Mouse (Mus musculus) lung, postnatal 4 days (tissue): ENCODE measurements around the gene Max.

Experiments used
- DNase-seq, 2 experiments: peaks; one replicate each; pipeline ENCODE4 v3.0.0; 2021

Gene Max

DNA sequence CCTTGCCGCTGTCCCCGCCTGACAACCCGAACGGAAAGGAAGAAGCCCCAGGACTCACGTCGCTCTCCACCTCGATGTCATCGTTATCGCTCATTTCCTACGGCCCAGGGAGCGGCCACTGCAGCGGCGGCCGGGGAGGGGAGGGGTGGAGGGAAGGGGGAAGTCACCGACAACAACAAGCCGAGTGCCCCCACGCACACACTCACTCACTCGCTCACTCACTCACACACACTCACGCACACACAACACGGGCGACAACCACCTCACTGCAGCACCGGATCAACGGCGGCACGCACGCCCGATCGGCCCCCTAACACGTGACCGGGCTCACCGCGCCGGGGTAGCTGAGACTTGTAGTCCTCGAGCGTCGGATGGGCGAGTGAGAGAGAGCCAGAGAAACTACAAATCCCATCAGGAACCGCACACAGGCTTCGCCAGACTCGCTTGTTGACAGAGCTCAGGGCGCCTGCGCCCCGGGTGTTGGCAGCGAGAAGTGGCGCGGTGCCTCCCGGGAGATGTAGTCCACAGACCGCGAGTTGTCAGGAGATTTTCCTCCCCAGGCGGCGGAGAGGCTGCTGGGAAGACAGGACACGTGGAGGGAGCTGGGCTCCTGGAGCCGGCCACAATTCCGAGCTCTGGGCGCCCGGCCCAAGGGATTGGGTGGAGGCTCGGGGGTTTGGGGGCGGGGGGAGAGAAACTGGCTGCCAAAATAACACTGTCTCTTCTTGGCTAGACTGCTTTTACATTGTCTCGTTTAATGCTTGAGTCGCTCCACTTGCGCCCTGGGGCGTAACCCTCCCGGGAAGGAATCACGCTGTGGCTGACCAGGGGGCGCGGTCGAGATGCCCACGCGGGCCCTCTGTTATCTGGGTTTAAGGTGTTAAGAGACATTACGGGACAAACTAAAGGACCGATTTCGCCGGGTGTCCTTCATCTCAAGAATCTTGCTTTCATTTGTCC lies at the start of gene Max:
Gene Max, minus strand, starts transcription at position 270 of the 960 bp plus-strand sequence.
- DNase-seq, result peak; percentile 99 to 100

DNA sequence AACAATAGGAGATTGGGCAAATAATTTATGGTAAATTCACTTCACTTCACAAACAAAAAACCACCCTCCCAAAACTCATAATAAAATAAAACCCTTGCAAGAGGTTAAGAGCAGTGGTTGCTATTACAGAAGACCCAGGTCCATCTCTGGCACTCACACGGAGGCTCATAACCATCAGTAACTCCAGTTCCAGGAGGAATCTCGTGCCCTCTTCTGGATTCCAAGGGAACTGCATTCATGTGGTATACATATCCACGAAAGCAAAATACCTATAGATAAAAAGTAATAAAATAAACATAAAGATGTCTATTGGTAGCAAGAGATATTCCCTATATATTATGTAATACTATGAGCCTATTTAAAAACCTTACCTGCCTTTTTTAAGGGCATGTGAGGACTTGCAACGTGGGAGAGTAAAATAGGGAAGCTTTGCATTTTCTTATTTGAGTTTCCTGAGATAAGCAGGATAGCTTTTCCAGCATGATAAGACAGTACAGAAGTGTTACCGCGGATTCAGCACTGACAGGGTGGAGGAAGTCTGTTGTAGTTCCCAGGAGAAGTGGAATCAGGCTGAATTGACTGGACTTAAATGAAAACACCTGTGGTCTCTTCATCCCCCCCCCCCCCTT lies 49.2 kb upstream of the Max start:
- peak in 1 of 2 experiments; percentile 22 for DNase-seq

- no peak for DNase-seq
These were observed 47.4 kb upstream of the Max start for GRCm38 (mm10) chr12:77009202-77010030.

DNA sequence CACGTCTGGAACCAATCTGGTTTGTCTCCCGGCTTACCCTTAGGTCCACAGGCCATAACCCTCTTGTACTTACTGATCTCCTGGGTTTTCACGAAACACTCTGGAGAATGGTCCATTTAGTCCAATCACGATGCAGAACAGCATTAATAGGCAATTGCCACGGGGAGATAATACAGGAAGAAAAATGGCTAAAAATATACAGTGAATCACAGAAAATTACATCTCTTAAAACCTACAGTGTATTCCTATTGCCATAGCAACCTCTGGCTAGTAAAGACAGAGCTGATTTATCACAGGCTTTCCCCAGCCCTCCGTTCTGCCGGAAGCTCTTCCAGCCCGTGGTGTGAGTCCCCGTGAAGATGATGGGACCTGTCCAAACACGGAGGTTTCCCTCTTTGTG lies 42.9 kb upstream of the Max start:
- no peak for DNase-seq

DNA sequence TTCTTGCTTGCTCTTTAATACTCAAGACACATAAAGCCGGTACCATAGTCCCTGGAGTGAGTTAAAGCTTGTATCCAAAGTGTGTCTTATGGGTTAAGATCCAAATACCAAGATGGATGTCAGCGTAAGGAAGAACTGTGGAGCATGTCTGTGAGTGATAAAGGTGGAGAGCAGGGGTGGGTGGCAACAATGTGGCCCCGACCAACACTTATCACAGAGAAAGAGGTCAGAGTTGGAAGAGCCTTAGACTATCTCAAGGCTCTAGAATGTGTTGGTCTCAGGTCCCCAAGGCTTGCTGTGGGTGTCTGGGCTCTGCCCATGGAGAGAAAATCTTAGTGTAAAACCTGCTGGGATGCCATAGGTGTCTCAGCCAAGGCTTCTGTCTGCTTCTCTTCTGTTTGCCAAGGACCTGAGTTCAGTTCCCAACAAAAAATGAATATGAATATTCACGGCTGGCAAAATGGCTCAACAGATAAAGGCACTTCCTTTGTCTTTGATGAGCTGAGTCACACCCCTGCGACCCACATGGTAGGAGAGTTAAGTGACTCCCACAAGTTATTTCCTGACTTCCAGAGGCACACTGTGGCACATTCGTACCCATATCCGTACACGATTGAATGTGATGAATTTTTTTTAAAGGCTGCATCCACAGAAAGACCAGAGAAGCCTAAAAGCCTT lies 40.7 kb upstream of the Max start:
- DNase-seq, result no peak

DNA sequence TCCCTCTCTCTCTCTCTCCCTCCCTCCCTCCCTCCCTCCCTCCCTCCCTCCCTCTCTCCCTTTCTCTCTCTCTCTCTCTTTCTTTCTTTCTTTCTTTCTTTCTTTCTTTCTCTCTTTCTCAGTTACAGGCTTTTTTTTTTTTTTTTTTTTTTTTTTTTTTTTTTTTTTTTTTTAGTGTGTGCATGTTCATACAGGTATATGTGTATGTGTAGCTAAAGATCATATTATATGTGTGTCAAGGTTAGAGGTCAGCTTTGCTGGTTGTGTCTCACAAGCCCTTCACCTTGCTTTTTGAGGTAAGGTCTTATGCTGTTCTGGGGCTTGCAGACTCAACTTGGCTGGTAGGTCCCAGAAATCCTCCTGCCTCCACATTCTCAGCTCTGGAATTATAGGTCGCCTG lies 39.3 kb upstream of the Max start:
- no peak for DNase-seq

- peak; percentile 74 to 78 for DNase-seq
These were observed 38.8 kb upstream of the Max start for GRCm38 (mm10) chr12:77000705-77001284.

DNA sequence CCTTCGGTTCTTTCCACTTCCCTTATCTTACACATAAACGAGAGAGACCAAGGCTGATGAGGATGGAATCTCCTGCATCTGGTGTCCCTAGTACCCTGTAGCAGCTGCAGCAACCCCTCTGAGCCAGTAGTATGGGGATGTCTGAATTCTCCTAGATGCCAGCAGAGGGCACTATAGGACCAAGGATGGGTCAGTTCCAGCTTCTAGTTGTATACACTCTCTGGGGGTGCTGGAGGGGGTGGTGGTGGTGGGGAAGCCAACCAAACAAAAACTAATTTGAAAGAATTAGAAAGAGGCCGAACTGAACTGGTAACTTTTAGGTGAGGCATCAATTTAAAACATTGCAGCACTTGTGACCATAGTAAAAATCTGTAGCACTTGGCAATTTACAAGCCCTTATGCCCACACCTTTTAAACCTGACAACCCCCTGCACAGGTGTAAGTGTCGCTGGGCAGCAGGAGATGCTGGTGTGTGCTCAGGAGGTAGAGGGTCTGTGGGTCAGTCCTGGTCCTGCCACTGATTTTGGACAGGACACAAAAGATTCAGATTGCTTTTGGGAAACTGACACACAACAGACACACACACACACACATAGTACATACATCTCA lies 38.2 kb upstream of the Max start:
- DNase-seq, result peak; percentile 45 to 76

DNA sequence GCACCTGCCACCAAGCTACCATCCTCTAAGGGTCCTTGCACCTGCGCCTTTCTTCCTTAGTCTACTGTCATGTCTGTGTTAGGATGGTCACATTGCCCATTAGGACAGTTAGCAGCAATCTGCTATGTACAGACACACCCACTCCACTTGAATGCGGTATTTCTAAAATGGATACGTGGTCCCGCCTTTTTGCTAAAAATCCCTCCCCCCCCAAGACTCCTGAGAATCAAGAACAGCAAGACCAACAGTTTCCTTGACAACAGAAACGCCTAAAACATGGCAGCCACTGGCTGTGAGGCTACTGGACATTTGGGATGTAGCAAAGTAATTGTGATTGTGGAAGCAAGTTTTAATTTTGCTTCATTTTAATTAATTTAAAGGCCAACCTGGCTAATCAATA lies 32.8 kb upstream of the Max start:
- no peak for DNase-seq

GRCm38 (mm10) chr12:76992891-76993529 lies 31.0 kb upstream of the Max start:
- no peak for DNase-seq

GRCm38 (mm10) chr12:76982818-76983471 lies 20.9 kb upstream of the Max start:
- DNase-seq, result no peak

DNA sequence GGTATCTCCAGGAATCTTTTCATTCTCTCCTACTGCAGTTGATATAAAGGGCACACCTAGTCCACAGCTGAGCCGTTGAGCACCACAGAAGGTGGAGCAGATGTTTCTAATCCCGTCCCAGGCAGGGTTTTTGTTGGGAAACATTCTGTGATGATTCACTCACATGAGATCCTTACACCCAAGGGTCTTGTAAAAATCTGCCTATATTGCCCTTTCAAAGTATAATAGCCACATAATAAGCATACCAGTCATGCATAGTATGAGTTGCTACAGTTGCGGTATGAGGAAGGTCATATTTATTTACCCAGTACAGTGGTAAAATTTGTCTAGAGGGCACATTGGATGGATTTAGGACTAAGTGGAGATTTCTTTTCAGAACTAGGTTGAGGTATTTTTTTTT lies 17.5 kb upstream of the Max start:
- no peak for DNase-seq

- DNase-seq, result no peak
These were observed 10.7 kb upstream of the Max start for GRCm38 (mm10) chr12:76972669-76973068.

DNA sequence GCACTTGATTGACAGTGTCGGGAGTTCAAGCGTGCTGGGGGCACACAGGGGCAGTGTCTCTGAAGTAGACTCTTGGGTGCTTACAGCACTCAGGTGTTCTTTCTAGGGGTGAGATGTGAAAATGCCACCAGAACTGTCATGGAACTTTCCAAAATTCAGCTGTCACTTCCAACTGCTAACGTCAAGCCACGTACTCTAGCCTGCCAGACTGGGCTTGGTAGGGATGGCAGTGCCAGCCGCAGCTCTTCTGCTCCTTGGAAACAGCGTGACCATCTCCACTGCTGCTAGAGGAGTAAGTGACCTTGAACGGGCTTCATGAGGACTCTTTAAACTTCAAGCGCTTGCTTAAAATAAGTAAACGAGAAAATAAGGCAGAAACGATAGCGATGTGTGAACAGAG lies 10.2 kb upstream of the Max start:
- DNase-seq, result peak in 1 of 2 experiments; percentile 63

DNA sequence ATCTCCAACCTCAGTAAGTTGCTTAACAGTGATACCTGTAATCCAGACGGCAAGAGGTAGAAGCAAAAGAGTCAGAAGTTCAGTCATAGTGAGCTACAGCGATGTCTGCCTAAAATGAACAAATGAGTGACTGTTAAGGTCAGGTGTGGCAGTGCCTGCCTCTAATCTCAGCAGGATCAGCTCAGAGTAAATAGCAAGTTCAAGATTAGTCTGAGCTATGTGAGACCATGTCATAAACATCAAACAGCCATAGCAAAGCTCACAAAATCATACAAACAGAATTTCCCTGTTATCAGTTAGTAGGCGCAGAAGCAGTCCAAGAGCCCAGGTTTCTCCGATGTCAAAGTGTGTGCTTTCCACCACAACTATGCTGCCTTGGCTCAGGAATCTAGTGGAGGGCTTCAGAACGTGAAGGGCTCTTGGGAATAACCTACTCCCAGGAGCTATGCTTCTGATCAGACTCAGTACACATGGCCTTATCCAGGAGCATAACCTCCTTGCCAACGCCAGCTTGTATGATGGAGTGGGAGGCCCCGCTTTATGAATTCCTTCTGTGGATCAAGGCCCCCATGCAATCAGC lies 9.7 kb upstream of the Max start:
- peak; percentile 46 to 74 for DNase-seq

GRCm38 (mm10) chr12:76965876-76966275 lies 3.9 kb upstream of the Max start:
- peak in 1 of 2 experiments; percentile 39 for DNase-seq

DNA sequence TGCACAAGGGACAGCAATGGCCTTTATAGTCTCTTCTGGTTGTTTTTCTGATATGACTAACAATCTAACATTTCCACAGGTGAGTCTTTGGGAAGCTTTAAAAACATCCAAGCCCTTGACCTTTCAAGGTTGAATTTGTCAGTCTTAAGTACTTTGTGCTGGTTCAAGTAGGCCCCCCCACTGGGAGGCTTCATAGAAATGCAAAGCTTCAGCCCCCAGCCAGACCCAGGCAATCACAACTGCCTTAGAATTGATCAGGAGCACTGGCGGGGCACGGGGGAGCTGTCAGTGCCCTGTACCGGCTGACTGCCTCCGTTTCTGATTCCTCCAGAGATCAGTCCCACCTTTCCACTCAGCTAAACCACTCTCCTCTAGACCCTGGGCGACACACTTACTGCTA lies 3.1 kb upstream of the Max start:
- no peak for DNase-seq

DNA sequence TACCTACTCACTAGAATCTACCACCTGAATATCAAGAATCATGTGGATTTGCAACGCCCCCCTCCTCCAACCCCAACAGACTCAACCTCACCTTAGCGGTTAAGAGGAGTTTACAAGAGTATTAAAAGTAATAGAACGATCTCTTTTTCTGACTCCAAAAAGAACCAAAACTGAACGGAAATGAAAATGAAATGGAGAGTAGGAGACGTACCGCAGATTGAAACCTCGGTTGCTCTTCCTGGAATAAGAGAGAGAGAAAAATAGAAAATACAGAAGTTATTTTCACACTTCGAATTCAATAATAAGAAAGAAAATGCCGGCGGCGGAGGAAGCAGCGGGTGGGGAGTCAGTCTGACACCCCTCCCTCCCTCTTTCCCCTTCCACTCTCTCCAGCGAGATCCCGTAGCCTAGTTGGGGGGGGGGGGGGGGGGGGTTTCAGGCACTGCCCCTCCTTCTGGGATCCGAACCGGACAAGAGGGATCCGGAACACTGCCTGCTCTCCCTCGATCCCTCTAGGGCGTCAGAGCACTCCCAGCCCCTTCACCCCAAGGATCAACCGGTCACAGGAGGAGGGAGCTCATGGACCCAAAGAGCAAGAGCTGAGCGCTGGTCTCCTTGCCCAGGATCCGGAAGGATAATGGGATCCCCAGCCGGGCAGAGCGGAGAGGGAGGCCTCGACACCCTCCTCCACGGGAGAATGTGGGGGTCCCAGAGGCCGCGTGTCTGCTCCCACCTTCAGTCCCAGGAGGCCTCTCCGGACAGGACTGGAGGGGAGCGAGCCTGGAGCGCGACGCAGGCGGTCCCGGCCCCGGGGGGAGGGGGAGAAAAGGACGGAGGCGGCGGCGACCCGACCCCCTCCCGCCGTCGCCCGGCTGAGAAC lies 709 bp downstream of the Max start:
- no peak for DNase-seq

- DNase-seq, result peak in 1 of 2 experiments; percentile 54
These were observed 4.3 kb downstream of the Max start for GRCm38 (mm10) chr12:76957688-76958087.
